Mouse (Mus musculus) heart, embryonic 11.5 days (tissue): ENCODE measurements at regions not wholly inside any gene's neighbourhood (a gene's known extent, or its start where the extent isn't known, plus 50 kb on each side); places are given as distances from the start of the nearest gene placed in this dataset.
A peak's percentile ranks its signal among the peaks of the same experiment; 100 is the strongest.

ENCODE experiments used
- ATAC-seq: fragments of 200-750 bp; cut with Nextera tagmentation; replicated peaks from 2 replicates; pipeline ENCODE4 v1.8.0; 2017; ENCODE audit warnings: moderate library complexity; ENCODE audit not compliant: insufficient number of reproducible peaks, low FRiP score, low TSS enrichment
- H3K27ac ChIP-seq: fragments of 300-500 bp; sonication (generic); 2 replicates; pipeline ENCODE4 v1.5.1; 2014; ENCODE audit warnings: mild to moderate bottlenecking, low read depth, low read length
- H3K27me3 ChIP-seq: fragments of 300-500 bp; sonication (generic); 2 replicates; pipeline ENCODE4 v1.6.1; 2014; ENCODE audit warnings: mild to moderate bottlenecking, low read length, mixed read lengths; ENCODE audit not compliant: control insufficient read depth, insufficient read depth
- H3K36me3 ChIP-seq: fragments of 300-500 bp; sonication (generic); 2 replicates; pipeline ENCODE4 v1.6.1; 2014; ENCODE audit warnings: mild to moderate bottlenecking, low read length, moderate library complexity, mixed read lengths; ENCODE audit not compliant: control insufficient read depth, insufficient read depth
- H3K4me1 ChIP-seq: fragments of 300-500 bp; sonication (generic); 2 replicates; pipeline ENCODE4 v1.6.1; 2014; ENCODE audit warnings: low read length; ENCODE audit not compliant: control insufficient read depth, insufficient read depth
- H3K4me2 ChIP-seq: fragments of 300-500 bp; sonication (generic); 2 replicates; pipeline ENCODE4 v1.6.1; 2014; ENCODE audit warnings: mild to moderate bottlenecking, moderate library complexity
- H3K4me3 ChIP-seq: fragments of 300-500 bp; sonication (generic); 2 replicates; pipeline ENCODE4 v1.5.1; 2014; ENCODE audit warnings: low read depth, low read length
- H3K9ac ChIP-seq: fragments of 300-500 bp; sonication (generic); 2 replicates; pipeline ENCODE4 v1.6.1; 2014; ENCODE audit warnings: mild to moderate bottlenecking, low read depth, low read length, moderate library complexity
- H3K9me3 ChIP-seq: fragments of 300-500 bp; sonication (generic); replicated peaks from 2 replicates; pipeline ENCODE4 v1.6.1; 2016; ENCODE audit warnings: low read length; ENCODE audit not compliant: control insufficient read depth
- WGBS: fragments of 180-500 bp; shearing (Covaris S2); extraction: QIAGEN DNeasy Blood & Tissue Kit; methylation state at CpG from one replicate; pipeline ENCODE4 v1.1.7; 2014; ENCODE audit not compliant: insufficient replicate concordance; 5-methylcytosine and 5-hydroxymethylcytosine counted together

DNA sequence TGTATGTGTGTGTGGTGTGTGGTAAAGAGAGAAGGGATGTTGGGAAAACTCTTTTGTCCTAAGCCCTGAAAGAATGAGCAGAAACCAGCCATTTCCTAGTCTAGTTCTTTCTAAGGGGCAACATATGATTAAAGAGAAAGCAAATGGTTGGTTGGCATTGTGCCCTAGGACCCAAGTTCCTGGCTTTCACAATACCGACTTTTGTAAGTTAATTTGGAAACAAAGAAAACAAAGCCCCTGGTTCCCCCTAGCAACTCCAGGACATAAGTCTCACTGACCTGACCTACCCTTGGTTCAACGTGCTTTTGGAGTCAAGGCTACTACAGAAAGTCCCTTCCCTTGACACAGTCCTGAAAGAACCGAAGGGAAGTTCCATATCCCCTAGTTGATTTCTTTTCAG is 220.1 kb upstream of the Ppp2r3a start:
- H3K9me3 ChIP-seq: no peaks in the 10 kb centered on the region
- H3K4me2 ChIP-seq: no peak overlapping the region
- H3K36me3 ChIP-seq: no peaks in the 10 kb centered on the region
- WGBS: 59% methylated on average over 3 of the region's 3 CpGs
- no peak overlapping the region for H3K4me3 ChIP-seq
- peak overlapping the region; percentile 36; the same call in 1 of the 2 replicates for H3K27ac ChIP-seq
- H3K9ac ChIP-seq: no peak overlapping the region
- ATAC-seq: no peak
- peaks cover 17% of the 10 kb centered on the region for H3K4me1 ChIP-seq
- H3K27me3 ChIP-seq: no peaks in the 10 kb centered on the region

DNA sequence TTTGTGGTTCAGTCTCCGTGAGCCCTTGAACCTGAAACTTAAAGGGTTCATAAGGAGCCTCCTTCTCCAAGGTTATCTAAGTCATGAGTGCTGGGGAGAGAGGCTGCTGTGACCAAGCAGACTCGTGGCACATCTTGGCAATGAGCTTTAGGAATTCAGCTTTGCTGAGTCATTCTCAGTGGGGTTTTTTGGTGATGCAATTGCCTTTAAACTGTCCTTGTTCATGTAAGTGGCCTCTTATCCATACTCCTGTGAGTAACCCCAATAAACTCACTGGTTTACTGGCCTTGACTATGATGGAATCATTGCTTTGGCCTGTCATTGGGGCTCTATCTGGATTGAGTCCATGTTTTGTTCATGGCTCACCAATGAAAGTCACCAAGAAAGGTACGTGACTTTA is 218.2 kb upstream of the Ppp2r3a start:
- H3K9me3 ChIP-seq: no peaks in the 10 kb centered on the region
- 71% methylated on average over 3 of the region's 3 CpGs for WGBS
- no peaks in the 10 kb centered on the region for H3K27me3 ChIP-seq
- H3K27ac ChIP-seq: no peak overlapping the region
- no peak overlapping the region for H3K4me2 ChIP-seq
- no peak for ATAC-seq
- H3K4me3 ChIP-seq: no peak overlapping the region
- H3K4me1 ChIP-seq: peaks cover 17% of the 10 kb centered on the region
- H3K36me3 ChIP-seq: no peaks in the 10 kb centered on the region
- H3K9ac ChIP-seq: no peak overlapping the region

DNA sequence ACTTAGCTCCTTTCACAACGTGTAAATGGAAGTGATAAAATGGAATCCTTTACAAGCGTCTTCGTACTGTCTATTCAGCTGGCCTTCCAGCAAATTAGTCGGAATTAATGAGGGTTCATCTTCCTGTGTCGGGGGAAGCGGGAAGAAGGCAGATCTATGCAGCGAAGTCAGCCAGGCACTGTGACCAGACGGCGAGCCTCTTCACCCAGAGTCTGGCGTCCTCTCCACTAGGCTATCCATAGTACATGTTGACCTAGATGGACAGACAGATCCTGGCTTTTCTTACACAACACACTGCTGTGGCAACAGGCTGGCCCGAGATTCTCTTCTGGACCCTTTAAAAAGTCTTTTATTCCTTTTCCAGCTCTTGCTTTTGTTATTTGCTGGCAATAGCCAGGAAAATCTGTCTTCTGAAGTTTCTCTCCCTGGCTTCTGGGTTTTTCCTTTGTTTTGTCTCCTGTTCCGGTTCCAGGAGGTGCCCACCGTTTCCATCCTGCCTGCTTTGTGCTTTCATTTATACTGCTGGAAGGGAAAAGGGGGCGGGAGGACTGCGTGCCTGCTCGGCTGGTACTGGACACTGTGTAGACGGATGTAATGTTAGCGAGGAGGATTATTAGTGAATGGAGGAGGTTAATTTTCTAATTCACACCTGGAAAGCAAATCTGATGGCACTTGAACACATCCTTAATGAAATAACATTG is 213.3 kb upstream of the Ppp2r3a start:
- 72% methylated on average over 18 of the region's 18 CpGs for WGBS
- no peak overlapping the region for H3K9ac ChIP-seq
- H3K9me3 ChIP-seq: no peaks in the 10 kb centered on the region
- no peak overlapping the region for H3K27ac ChIP-seq
- no peak overlapping the region for H3K4me2 ChIP-seq
- ATAC-seq: no peak
- H3K27me3 ChIP-seq: no peaks in the 10 kb centered on the region
- H3K4me3 ChIP-seq: no peak overlapping the region
- H3K36me3 ChIP-seq: no peaks in the 10 kb centered on the region
- H3K4me1 ChIP-seq: no peaks in the 10 kb centered on the region

DNA sequence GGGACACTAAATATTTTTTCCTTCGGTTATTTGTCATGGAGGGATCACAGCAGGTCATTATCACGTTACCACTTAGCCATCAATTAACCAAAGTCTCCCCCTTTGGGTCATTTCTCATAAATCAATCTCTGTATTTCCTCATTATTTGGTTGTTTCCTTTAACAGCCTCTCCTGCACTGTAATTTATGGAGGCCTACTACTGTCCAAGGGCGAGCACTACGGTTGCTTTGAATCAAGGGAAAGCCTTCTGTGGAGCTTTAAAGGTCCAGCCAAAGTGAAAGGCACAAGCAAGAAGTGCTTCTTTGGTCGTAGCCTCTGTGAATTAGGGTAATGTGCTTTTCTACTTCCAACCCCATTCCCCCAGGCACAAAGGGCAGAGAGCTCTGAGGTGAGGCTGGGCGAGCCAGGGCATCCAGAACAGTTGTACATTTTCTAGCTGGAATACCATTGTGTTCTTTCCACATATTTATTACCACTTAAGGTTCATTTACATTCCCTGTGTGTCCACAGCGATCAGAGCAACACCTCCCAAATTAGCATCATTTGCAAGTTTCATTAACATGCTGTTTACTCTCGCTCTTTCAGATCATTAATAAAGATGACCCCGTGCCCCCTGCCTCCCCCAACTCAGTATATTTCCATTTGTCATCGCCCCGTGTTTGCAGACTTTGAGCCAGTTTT is 207.5 kb upstream of the Ppp2r3a start:
- Histone ChIP-seq H3K27ac (no peak overlapping the region), H3K4me1 (no peaks in the 10 kb centered on the region), H3K9ac (no peak overlapping the region), H3K4me2 (no peak overlapping the region), H3K4me3 (no peak overlapping the region), H3K36me3 (no peaks in the 10 kb centered on the region), H3K27me3 (no peaks in the 10 kb centered on the region), H3K9me3 (no peaks in the 10 kb centered on the region)
- ATAC-seq: no peak
- 75% methylated on average over 11 of the region's 11 CpGs for WGBS

DNA sequence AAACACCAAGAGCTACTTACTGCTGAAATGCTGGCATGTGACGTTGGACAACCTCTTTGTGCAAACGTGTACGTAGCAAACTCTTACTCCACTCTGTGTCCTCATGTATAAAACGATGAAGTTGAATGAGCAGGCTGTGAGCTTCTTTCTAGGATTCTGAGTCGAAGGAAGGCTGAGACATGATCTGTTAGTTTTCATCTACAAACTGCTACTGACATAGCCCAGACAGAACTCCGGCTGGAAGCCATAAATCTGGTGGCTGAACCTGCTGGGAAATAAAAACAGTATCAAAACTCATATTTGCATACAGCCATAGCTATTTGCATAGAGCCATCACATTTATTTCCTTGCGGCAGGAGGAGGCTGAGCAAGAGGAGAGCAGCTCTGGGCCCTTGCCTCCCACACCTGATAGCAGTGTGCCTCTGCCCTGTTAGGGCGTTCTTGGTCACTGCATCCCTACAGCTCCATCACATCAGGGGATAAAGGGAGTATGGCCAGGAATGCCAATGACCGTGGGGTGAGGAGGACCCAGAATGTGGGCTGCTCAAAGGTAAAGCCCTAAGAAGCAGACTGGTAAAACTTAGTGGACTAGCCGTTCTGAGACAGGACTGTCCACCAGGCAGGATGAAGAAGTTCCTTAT is 206.8 kb upstream of the Ppp2r3a start:
- Histone ChIP-seq H3K4me1 (no peaks in the 10 kb centered on the region), H3K27me3 (no peaks in the 10 kb centered on the region), H3K4me2 (no peak overlapping the region), H3K36me3 (no peaks in the 10 kb centered on the region), H3K4me3 (no peak overlapping the region), H3K9me3 (no peaks in the 10 kb centered on the region), H3K27ac (no peak overlapping the region), H3K9ac (no peak overlapping the region)
- ATAC-seq: no peak
- WGBS: 73% methylated on average over 10 of the region's 10 CpGs

DNA sequence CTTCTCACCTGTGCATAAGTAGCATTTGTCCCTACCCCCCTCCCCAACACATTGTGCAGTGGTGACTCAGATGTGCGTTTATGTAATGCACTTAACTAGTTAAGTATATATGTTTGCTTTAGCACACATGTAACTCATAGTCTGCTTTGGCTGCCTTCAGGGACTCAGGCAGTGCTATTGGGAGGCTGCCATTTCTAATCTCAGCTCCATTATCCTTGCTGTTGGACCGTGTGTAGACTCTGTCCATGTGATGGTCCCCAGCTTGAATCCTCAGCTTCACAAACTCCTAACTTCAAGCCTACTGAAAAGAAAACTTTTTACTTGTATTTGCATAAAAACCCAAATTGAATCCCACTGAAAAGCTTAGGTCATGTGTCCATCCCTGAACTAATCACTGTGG is 194.7 kb upstream of the Ppp2r3a start:
- H3K4me3 ChIP-seq: no peak overlapping the region
- H3K9me3 ChIP-seq: no peaks in the 10 kb centered on the region
- 71% methylated on average over 2 of the region's 2 CpGs for WGBS
- H3K36me3 ChIP-seq: no peaks in the 10 kb centered on the region
- no peak overlapping the region for H3K4me2 ChIP-seq
- ATAC-seq: no peak
- no peak overlapping the region for H3K9ac ChIP-seq
- H3K4me1 ChIP-seq: 0 out of 2 replicates have a peak, but pooled peaks cover 4% of the 10 kb centered on the region
- H3K27ac ChIP-seq: no peak overlapping the region
- no peaks in the 10 kb centered on the region for H3K27me3 ChIP-seq

DNA sequence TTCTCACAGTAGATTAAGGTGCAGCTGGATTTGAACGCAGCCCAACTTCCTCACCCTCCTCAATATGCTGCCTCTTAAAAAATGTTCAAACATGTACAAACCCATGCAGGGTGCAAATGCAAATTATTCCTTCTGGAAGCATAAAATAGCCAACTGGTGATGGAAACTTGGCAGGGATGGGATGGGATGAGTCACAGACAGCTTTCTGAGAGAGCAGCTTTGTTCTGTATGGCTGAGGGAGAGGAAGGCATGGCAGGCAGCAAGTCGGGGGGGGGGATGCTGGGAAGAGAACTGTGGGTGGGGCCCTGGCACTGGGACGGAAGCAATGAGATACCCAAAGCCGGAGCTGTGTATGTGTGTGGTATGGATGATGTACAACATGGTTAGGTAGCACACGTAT is 194.2 kb upstream of the Ppp2r3a start:
- H3K9me3 ChIP-seq: no peaks in the 10 kb centered on the region
- H3K27ac ChIP-seq: no peak overlapping the region
- no peak overlapping the region for H3K4me2 ChIP-seq
- ATAC-seq: no peak
- no peaks in the 10 kb centered on the region for H3K27me3 ChIP-seq
- no peak overlapping the region for H3K4me3 ChIP-seq
- no peaks in the 10 kb centered on the region for H3K36me3 ChIP-seq
- 77% methylated on average over 5 of the region's 5 CpGs for WGBS
- no peak overlapping the region for H3K9ac ChIP-seq
- H3K4me1 ChIP-seq: 0 out of 2 replicates have a peak, but pooled peaks cover 4% of the 10 kb centered on the region

DNA sequence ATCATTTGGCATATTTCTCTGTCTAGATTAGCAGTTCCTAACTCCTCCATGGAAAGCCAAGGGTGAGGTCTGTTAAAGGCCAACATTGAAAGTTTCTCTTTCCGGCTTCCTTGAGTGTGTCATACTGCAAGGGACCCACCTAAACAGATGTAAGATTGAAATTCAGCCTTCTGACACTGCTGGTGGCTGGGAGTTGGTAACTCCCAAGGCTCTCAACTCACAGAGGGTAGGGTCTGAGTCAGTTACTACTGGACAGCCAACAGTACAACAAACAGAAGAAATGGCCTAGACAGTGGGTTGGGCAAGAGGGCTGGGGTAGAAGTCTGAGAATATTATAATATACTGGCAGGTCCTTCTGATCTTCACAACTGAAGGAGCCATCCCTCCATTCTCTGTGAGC is 193.7 kb upstream of the Ppp2r3a start:
- no peaks in the 10 kb centered on the region for H3K27me3 ChIP-seq
- WGBS: 85% methylated on average over 1 of the region's 1 CpGs
- H3K4me2 ChIP-seq: no peak overlapping the region
- H3K36me3 ChIP-seq: no peaks in the 10 kb centered on the region
- no peak for ATAC-seq
- no peak overlapping the region for H3K27ac ChIP-seq
- H3K4me1 ChIP-seq: 0 out of 2 replicates have a peak, but pooled peaks cover 4% of the 10 kb centered on the region
- no peak overlapping the region for H3K4me3 ChIP-seq
- H3K9ac ChIP-seq: no peak overlapping the region
- no peaks in the 10 kb centered on the region for H3K9me3 ChIP-seq
